Mouse (Mus musculus) G1E-ER4 (cell line): Measurements from ENCODE around the gene Gm10300. TPM values are rescaled to one million over a fixed set of nuclear protein-coding genes. Genes with fewer than 3 reads are reported as not detected.

Experiments used
- GATA1 ChIP-seq: IDR thresholded peaks from one replicate; pipeline ENCODE4 v1.8.0; 2012; ENCODE audit warnings: low read length, inconsistent platforms
- polyA plus RNA-seq: library from polyadenylated mRNA; stranded (reverse); fragments of >175 nt; gene quantifications from 2 replicates; pipeline ENCODE4 v1.2.3, GENCODE M21; 2012

The Gm10300 gene
- polyA plus RNA-seq, 1 experiment, result 0.23 TPM

- TF ChIP-seq GATA1, result no peak
Measured at GRCm38 (mm10) chr4:132095043-132095442, 20.5 kb downstream of the Gm10300 start.

GRCm38 (mm10) chr4:132099548-132099947, 25.1 kb downstream of the Gm10300 start:
- no peak for TF ChIP-seq GATA1

- TF ChIP-seq GATA1, result no peak
Measured at GRCm38 (mm10) chr4:132101152-132101551, 26.7 kb downstream of the Gm10300 start.

- no peak for TF ChIP-seq GATA1
Measured at GRCm38 (mm10) chr4:132108221-132108620, 33.7 kb downstream of the Gm10300 start.

- no peak for TF ChIP-seq GATA1
Measured at GRCm38 (mm10) chr4:132111227-132111626, 36.7 kb downstream of the Gm10300 start.

- no peak for TF ChIP-seq GATA1
Measured at GRCm38 (mm10) chr4:132113411-132114095, 39.1 kb downstream of the Gm10300 start.

GRCm38 (mm10) chr4:132116315-132116714, 41.8 kb downstream of the Gm10300 start:
- no peak for TF ChIP-seq GATA1

- TF ChIP-seq GATA1, result no peak
Measured at GRCm38 (mm10) chr4:132119566-132119965, 45.1 kb downstream of the Gm10300 start.

- no peak for TF ChIP-seq GATA1
Measured at GRCm38 (mm10) chr4:132121674-132122073, 47.2 kb downstream of the Gm10300 start.

- no peak for TF ChIP-seq GATA1
Measured at GRCm38 (mm10) chr4:132123166-132123565, 48.7 kb downstream of the Gm10300 start.

Other genes starting within 250 kb of the Gm10300 start
- 20.1 and 20.9 TPM in 2 replicates for gene Ptpru, start 236.4 kb upstream of the Gm10300 start, polyA plus RNA-seq
- gene Mecr, start 231.2 kb upstream of the Gm10300 start, polyA plus RNA-seq, result 31.8 and 43.9 TPM in 2 replicates
- gene Srsf4, start 201.1 kb upstream of the Gm10300 start, polyA plus RNA-seq, result 216 and 225 TPM in 2 replicates
- gene Tmem200b, start 152.9 kb upstream of the Gm10300 start, polyA plus RNA-seq, result not detected in 2 replicates
- 104 and 111 TPM in 2 replicates for gene Epb41, start 624 bp downstream of the Gm10300 start, polyA plus RNA-seq
- not detected in 2 replicates for gene Oprd1, start 69.8 kb downstream of the Gm10300 start, polyA plus RNA-seq
- gene Ythdf2, start 137.6 kb downstream of the Gm10300 start, polyA plus RNA-seq, result 70.3 and 81.0 TPM in 2 replicates
- 10.3 and 20.1 TPM in 2 replicates for gene Gmeb1, start 186.9 kb downstream of the Gm10300 start, polyA plus RNA-seq
- 5.8 and 22.4 TPM in 2 replicates for gene Taf12, start 199.7 kb downstream of the Gm10300 start, polyA plus RNA-seq
- gene Rab42, start 228.7 kb downstream of the Gm10300 start, polyA plus RNA-seq, result 0.55 and 0.68 TPM in 2 replicates